Mouse (Mus musculus) heart, adult 9 months (tissue): Measurements from ENCODE around the gene Prkcsh.

Source experiments
- DNase-seq, 2 experiments: peaks; one replicate each; pipeline ENCODE4 v3.0.0; 2022; ENCODE audit warnings: low spot score in 2 of 2

The Prkcsh gene

GRCm38 (mm10) chr9:21987592-21988342 lies 14.8 kb upstream of the Prkcsh start:
- DNase-seq: no peak

- no peak for DNase-seq
These were observed 14.0 kb upstream of the Prkcsh start for GRCm38 (mm10) chr9:21988421-21989101.

DNA sequence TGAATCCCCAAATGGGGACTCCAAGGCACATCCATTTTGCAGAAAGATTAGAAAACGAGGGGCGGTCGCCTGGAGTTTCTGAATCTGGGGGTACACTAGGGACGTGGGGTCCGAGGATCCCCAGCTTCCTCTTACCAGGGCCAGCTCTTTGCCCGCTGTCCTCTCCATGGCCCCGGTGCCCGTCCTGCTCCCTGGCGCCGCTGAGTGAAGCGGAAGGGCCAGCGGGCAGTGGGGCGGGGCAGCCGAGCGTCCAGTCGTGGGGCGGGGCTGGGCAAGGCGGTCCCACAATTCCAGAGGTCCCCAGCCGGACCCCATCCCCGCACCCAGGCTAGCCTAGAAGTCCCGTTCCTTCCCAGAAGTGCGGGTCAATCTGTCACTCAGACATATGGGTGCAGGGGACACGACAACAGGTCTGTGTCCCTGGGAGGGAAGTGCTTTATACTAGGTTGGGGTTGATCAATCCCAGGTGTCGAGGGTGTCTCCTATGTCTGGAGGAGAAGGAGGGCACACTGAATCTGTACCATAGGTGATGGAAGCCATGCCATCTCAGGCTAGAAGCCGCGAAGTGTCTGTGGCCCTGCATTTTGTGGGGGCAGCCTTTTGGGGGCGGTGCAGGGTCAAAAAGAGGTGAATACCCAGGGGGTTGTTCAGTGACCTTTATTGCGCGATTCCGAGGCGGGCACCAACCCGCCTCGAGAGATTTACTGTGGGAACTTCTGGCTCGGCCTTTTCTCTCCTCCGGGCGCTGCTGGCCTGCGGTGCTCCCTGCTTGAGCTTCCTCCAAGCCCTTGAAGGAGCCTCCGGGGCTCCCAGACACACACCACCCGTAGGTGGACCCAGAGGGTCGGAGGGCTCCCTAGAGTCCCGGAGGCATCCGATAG lies 13.1 kb upstream of the Prkcsh start, which contains the start of gene Rgl3:
TSS of gene Rgl3 (minus strand) at position 217 of the 881 bp plus-strand sequence.
- DNase-seq: peak; percentile 51 to 57

DNA sequence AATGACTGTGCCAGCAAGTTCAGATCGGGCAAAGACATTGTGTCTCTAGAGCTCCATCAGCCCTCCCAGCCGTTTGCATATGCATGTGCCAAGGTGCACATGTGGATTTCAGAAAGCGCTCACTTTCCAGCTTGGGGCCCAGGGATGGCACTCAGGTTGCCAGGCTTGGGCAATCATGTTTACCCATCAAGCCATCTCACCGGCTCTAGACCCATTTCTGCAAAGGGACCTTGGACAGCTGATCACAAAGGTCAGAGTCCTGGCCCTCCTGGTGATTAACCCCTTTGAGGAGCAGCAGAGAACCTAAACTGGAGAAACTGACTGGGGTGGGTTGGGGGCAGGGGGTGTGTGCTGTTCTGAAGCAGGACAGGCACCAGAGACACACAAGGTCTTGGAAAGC lies 10.4 kb upstream of the Prkcsh start:
- no peak for DNase-seq

DNA sequence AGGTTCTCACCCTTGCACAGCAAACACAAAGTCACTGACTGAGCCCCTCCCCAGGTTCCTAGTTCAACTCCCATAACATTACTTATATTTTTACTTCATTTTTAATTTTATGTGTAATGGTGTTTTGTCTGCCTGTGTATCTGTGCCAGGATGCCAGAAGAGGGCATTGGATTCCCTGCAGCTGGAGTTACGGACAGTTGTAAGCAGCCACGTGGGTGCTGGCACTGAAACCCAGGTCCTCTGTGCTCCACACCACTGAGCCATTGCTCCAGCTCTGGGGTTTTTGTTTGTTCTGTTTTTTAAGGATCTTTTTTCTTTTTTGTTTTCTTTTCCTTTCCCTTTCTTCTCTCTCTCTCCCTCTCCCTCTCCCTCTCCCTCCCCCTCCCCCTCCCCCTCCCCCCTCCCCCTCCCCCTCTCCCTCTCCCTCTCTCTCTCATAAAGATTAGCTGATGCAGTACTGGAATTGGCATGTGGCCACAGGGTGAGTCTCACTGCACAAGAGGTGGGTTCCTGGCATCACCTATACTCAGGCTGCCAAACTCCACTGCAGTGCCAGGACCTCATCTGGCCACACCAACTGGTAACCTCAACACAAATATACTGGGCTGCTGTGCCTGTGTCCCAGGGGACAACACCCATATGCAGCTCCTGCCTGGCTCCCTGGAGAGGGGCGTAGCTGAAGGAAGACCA lies 6.3 kb upstream of the Prkcsh start:
- no peak for DNase-seq

DNA sequence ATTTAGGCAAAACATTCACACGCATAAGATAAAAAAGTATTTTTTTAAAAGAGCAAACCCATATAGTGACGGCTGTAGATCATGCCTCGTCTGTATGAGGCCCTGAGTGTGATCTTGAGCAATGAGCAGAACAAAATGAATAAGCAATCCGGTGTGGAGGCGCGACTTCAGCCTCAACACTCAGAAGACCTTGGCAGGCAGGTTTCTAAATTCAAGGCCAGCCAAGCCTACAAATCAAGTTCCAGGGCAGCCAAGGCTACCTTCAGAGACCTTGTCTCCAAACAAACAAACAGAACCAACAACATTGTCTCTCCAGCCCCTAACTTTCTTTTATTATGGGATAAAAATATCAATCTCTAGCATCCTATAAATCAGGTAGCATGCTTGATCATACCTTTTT lies 2.3 kb upstream of the Prkcsh start:
- DNase-seq: no peak

DNA sequence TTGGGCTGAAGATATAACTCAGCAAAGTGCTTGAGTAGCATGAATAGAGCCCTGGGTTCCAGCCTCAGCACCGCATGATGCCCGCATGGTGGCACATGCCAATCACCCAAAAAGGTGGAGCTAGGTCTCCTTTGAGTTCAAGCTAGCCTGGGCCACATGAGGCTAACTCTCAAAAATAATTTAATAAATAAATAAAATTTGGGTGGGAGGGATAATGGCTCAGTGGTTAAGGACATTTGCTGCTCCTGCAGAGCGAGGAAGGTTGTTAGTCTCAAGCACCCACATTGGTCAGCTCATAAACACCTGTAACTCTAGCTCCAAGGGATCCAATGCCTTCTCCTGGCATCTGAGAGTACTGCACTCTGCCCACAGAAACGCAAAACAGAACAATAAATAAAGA lies 973 bp upstream of the Prkcsh start:
- DNase-seq: no peak

GRCm38 (mm10) chr9:22003163-22003554 lies 553 bp downstream of the Prkcsh start:
- DNase-seq: no peak

- no peak for DNase-seq
These were observed 1.9 kb downstream of the Prkcsh start for GRCm38 (mm10) chr9:22004546-22004945.

DNA sequence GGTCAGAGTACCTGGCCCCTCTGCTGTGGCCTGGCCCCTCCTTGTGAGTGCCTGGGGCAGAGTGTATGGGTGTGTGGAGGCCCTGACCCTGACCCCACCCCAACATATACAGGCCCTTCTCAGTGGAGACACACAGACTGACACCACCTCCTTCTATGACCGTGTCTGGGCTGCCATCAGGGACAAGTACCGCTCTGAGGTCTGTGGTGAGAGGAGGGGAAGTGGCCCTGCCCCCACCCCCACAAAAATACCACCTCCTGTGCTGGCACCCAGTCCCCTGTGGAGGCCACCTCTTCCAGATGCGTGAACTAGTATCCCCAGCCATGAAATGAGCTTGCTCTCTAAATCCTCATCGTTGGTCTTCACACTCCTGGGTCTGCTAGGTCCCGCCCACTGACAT lies 8.4 kb downstream of the Prkcsh start:
- DNase-seq: no peak

DNA sequence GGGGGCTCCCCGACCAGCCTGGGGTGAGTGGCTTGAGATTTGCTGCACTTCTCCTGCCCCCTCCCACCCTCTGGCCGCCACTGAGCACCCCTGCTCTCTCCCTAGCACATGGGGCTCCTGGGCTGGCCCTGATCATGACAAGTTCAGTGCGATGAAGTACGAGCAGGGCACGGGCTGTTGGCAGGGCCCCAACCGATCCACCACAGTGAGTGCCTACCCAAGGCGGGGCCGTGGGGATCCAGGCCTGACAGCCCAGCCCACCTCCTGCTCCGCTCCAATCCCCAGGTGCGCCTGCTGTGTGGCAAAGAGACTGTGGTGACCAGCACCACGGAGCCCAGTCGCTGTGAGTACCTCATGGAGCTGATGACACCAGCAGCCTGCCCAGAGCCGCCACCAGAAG lies 10.1 kb downstream of the Prkcsh start:
- no peak for DNase-seq

DNA sequence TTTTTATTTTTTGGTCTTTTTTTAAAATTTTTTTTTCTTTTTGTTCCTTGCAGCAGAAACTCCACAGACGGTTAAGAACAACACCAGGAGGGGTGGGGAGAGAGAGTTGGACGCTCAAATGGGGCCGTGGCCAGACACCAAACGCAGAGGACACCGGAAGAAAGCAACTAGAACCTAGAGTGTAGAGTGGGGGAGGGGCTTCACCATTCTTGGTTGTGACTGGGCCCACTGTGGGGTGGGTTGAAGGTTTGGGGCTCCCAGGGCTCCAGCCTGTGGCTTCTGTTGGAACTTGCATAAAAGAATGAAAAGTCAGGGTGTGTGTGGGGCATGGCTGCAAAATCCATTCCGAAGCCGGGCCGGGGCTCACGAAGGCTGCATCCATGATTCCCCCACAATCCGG lies 13.6 kb downstream of the Prkcsh start:
- DNase-seq: no peak

DNA sequence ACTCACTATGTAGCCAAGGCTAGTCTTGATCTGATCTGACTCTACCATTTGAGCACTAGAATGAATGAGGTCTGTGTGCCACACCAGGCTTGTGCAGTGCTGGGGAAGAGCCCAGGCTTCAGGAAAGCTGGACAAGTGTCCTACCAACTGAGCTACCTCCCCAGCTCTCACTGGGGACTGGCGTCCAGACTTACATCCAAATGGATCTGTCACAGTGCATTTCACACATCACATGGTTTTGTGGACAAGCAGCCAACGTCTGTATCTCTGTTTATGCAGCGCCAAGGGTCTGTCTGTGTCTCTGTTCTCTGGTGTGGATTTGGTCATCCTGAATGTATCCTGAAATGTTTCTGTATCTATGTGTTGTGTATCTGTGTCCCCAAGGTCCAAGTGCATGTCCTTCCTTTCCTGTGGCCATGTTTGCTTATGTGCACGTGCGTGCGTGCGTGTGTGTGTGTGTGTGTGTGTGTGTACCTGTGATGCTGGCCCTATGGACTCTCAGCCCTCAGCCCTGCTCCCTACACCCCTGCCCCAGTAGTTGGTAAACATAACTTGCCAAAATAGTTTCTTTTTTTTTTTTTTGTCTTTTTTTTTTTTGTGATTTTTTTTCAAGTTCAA lies 14.7 kb downstream of the Prkcsh start:
- DNase-seq: no peak

DNA sequence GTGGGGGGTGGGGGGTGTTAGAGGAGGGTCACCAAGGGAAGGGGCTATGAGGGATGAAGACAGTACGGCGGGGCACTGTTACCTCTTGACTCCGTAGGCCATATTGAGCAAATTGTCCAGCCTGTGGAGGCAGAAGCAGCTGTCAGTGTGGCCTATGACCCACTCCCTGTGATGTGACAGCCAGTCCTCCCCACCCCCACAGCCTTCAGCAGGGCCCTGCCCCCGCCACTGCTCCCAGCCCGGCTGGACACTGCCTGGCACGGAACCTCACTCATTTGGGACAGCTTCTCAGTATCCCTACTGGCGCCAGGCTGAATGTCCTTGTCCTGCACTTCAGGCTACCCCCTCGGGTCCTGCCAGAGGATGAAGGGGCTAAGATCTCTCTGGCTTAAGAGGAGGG lies 22.0 kb downstream of the Prkcsh start:
- no peak for DNase-seq

DNA sequence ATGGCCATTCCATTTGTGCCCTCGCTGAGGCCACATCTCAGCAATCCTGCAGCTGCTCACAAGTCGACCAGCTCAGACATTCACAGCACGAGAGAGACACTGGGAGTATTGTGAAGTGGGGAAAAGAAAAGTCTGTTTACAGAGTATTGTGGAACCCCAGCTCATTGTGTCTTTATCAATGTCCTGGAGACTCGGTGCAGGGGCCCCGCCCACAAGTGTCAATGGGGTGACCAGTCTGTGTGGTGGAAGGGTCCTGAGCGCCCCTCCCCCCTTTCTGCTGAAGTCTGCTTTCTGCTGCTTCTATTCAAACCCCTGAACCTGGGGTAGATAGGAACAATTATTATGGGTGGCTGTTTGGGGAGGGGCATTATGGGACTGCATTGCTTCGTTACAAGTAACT lies 25.9 kb downstream of the Prkcsh start:
- no peak for DNase-seq

DNA sequence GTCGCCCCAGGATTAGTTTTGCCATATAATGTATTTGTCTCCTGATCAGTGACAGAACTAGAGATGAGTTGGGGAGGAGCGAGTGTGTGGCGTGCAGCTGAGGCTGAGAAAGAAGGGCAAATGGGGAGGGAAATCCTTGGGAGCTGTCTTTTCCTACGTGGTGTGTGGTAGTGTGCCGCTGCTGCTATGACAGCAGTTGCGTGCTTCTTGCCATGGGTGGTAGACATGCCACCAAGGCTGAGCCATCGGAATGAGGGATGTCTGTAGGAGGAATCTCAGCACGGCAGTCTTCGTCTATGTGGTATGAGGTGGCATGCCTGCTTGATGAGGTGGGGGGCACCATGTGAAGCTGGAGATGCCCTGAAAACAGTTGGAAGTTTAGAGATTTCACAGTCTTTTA lies 27.8 kb downstream of the Prkcsh start:
- DNase-seq: no peak

DNA sequence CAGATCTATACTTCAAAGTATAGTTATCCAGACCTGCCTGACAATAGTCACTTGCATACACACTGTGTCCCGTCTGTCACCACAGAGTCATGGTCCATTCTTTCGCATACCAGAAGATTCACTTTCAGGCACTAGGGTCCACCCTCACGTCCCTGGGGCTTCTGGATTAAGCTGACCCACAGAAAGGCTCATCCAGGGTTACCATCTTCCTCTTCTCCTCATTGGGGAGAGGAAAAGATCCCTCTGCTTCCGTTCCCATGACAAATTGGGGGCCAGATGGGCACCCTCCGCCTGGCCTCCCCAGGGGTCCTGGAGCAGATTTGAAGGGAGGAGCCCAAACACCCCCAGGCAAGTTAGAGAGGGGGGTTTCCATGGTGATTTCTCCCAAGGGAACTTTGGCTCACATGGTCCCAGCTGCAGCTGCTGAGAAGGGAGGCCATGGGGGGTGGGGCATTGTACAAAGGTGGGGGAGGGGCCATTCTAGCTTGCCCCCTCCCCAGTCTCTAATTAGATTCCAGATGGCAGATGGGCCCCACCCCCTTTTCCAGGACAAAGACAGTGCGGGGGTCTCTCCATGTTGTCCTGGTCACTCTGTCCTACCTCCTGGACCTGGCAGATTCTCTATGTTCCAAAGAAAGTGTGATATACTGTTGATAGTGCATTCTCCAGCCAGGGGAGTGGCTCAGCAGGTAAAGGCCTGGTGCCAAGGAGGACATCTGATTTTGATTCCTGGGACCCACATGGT lies 32.9 kb downstream of the Prkcsh start:
- no peak for DNase-seq

- no peak for DNase-seq
These were observed 35.2 kb downstream of the Prkcsh start for GRCm38 (mm10) chr9:22037826-22038225.

DNA sequence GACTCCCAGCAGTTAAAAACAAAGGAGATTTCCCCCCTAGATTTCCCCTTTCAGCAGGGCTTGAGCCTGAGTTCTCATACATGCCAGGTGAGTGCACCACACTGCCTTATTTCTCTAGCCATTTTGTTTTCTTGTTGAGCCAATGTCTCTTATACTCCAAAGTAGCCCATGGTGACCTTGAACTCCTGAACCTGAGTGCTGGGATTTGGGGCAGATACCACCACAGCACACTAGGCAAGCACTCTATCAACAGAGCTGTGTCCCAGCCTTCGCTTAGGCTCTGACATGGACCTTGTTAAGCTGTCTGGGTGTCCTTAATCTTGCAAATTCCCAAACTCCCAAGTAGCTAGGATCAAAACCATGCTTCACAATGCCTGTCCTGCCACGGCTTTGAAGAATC lies 39.2 kb downstream of the Prkcsh start:
- no peak for DNase-seq

GRCm38 (mm10) chr9:22047329-22047728 lies 44.7 kb downstream of the Prkcsh start:
- no peak for DNase-seq

GRCm38 (mm10) chr9:22049315-22049714 lies 46.7 kb downstream of the Prkcsh start:
- DNase-seq: no peak
